Mouse (Mus musculus): ENCODE results near the gene Retsat. TPM values are rescaled to one million over a fixed set of nuclear protein-coding genes. Genes with fewer than 3 reads are reported as not detected.

Gene Retsat
- polyA plus RNA-seq, 1 experiment from 2014 or later = 20.1 TPM

GRCm38 (mm10) chr6:72615151-72615550 lies 16.9 kb downstream of the Retsat start:
- peak overlapping the region; percentile 76 for H3K4me3 ChIP-seq (ENCODE audit: low read length)
- H3K4me2 ChIP-seq (ENCODE audit: low read depth, low read length) = peak overlapping the region; percentile 83
- no peak overlapping the region for H3K27ac ChIP-seq (ENCODE audit: low read length)
- ATAC-seq (ENCODE audit: low read depth) = no peak
- 47% methylated on average over 2 of the region's 2 CpGs for WGBS
- no peaks in the 10 kb centered on the region for H3K27me3 ChIP-seq (ENCODE audit: control insufficient read depth, insufficient read depth, low read depth, low read length)
- H3K9ac ChIP-seq (ENCODE audit: low read length) = peak overlapping the region; percentile 71
- H3K36me3 ChIP-seq (ENCODE audit: control insufficient read depth, insufficient read depth, low read length) = peaks cover 18% of the 10 kb centered on the region
- H3K9me3 ChIP-seq (ENCODE audit: control insufficient read depth, low read length) = no peaks in the 10 kb centered on the region
- H3K4me1 ChIP-seq (replicated peaks; ENCODE audit: control insufficient read depth, insufficient read depth, low read length) = peaks cover 31% of the 10 kb centered on the region

- ATAC-seq (ENCODE audit: low read depth) = no peak
- H3K9me3 ChIP-seq (ENCODE audit: control insufficient read depth, low read length) = no peaks in the 10 kb centered on the region
- WGBS = 20% methylated on average over 25 of the region's 25 CpGs
- H3K4me1 ChIP-seq (replicated peaks; ENCODE audit: control insufficient read depth, insufficient read depth, low read length) = peaks cover 31% of the 10 kb centered on the region
- H3K4me3 ChIP-seq (ENCODE audit: low read length) = peak overlapping the region; percentile 76
- peaks cover 15% of the 10 kb centered on the region for H3K36me3 ChIP-seq (ENCODE audit: control insufficient read depth, insufficient read depth, low read length)
- H3K4me2 ChIP-seq (ENCODE audit: low read depth, low read length) = peak overlapping the region; percentile 83
- H3K27ac ChIP-seq (ENCODE audit: low read length) = no peak overlapping the region
- no peaks in the 10 kb centered on the region for H3K27me3 ChIP-seq (ENCODE audit: control insufficient read depth, insufficient read depth, low read depth, low read length)
- H3K9ac ChIP-seq (ENCODE audit: low read length) = peak overlapping the region; percentile 71
Measured at GRCm38 (mm10) chr6:72615561-72616375, 17.5 kb downstream of the Retsat start.

DNA sequence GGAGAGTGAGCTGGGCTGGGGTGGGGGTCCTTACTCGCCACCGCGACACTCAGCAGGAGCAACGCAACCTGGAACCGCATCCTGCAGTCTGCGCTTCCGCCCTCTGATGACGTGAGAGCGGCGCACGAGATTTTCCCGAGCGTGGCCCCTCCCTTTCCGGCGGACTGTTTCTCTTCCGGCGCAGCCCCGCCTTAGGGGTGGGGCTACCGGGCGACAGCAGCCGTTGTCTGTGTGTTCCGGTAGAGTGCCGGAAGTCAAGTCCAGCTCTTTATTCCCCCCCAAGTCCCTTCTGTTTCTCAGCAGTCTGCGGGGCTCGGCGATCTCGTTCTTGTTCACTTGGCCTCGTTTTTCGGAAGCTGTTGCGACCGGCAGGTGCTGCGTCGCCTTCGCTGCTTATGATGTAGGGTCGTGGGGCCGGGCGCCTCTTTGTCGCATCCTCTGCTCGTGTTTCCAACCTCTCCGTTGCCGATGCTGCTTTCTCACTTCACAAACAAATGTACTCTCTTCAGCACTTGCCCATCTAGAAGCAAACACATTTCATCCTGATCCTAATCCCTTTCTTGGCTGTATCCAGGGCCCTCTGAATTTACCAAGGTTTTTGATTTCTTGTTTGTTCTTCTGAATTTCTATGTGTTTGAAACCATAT lies 18.5 kb downstream of the Retsat start, which contains the start of gene Tgoln1:
Gene Tgoln1, minus strand, starts transcription at position 358 of the 646 bp plus-strand sequence.
- Histone ChIP-seq H3K4me3 (ENCODE audit: low read length) (peak within 1 kb of the TSS; percentile 76), H3K4me1 (replicated peaks; ENCODE audit: control insufficient read depth, insufficient read depth, low read length) (peaks cover 31% of the 10 kb centered on the region), H3K9ac (ENCODE audit: low read length) (peak within 1 kb of the TSS; percentile 85), H3K27ac (ENCODE audit: low read length) (peak within 1 kb of the TSS; percentile 94), H3K27me3 (ENCODE audit: control insufficient read depth, insufficient read depth, low read depth, low read length) (no peaks in the 10 kb centered on the region), H3K9me3 (ENCODE audit: control insufficient read depth, low read length) (no peaks in the 10 kb centered on the region), H3K36me3 (ENCODE audit: control insufficient read depth, insufficient read depth, low read length) (peaks cover 5% of the 10 kb centered on the region; the same call in 1 of the 2 replicates), H3K4me2 (ENCODE audit: low read depth, low read length) (peak within 1 kb of the TSS; percentile 83)
- peak; percentile 95 for ATAC-seq (ENCODE audit: low read depth)
- under 1% methylated on average over 38 of the region's 41 CpGs for WGBS

DNA sequence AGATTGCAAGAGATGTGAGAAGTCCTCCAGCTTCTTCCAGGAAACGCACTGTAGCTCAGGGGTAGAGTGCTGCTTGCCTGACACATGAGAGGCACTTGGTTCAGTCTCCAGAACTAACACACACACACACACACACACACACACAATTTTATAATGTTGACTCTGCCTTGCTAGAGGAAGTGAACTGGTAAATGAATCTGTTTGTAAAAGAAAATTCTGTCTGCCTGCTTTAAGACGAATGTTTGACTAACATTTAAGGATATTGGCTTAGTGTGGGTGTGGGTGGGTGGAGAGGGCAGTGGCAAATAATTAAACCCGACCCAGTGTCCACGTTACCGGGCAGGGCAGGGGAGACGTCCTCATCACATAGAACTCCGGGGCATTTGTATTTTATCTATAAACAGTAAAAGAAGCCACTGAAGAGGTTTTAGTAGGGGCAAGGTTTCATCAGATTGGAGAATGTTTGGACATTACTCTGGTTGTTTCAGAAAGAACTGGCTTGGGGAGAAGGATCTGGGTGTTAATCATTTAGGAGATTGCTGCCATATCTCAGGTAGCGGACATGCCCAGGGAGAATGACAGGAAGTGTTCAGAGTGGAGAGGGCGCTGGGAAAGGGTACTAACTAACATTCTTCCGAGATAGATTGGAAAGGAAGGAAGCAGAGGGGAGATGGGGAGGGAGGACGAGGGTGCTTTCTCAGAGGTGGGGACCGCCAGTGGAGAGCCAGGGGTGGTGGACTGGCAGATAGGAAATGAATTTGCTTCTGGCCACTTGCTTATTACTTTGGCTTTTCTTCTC lies 21.7 kb downstream of the Retsat start:
- Histone ChIP-seq H3K9ac (ENCODE audit: low read length) (no peak overlapping the region; the same call in 1 of the 2 replicates), H3K27me3 (ENCODE audit: control insufficient read depth, insufficient read depth, low read depth, low read length) (no peaks in the 10 kb centered on the region), H3K36me3 (ENCODE audit: control insufficient read depth, insufficient read depth, low read length) (no peaks in the 10 kb centered on the region), H3K9me3 (ENCODE audit: control insufficient read depth, low read length) (no peaks in the 10 kb centered on the region), H3K4me2 (ENCODE audit: low read depth, low read length) (peak overlapping the region; percentile 27), H3K4me3 (ENCODE audit: low read length) (no peak overlapping the region), H3K27ac (ENCODE audit: low read length) (peak overlapping the region; percentile 85), H3K4me1 (replicated peaks; ENCODE audit: control insufficient read depth, insufficient read depth, low read length) (peaks cover 24% of the 10 kb centered on the region)
- WGBS = 23% methylated on average over 12 of the region's 12 CpGs
- peak; percentile 65 for ATAC-seq (ENCODE audit: low read depth)

- Histone ChIP-seq H3K4me3 (ENCODE audit: low read length) (no peak overlapping the region), H3K9me3 (ENCODE audit: control insufficient read depth, low read length) (no peaks in the 10 kb centered on the region), H3K27ac (ENCODE audit: low read length) (peak overlapping the region; percentile 39; the same call in 1 of the 2 replicates), H3K27me3 (ENCODE audit: control insufficient read depth, insufficient read depth, low read depth, low read length) (no peaks in the 10 kb centered on the region), H3K9ac (ENCODE audit: low read length) (no peak overlapping the region), H3K36me3 (ENCODE audit: control insufficient read depth, insufficient read depth, low read length) (no peaks in the 10 kb centered on the region), H3K4me2 (ENCODE audit: low read depth, low read length) (no peak overlapping the region), H3K4me1 (replicated peaks; ENCODE audit: control insufficient read depth, insufficient read depth, low read length) (peaks cover 14% of the 10 kb centered on the region)
- WGBS = 62% methylated on average over 5 of the region's 5 CpGs
- ATAC-seq (ENCODE audit: low read depth) = no peak
Measured at GRCm38 (mm10) chr6:72620920-72621319, 22.6 kb downstream of the Retsat start.

DNA sequence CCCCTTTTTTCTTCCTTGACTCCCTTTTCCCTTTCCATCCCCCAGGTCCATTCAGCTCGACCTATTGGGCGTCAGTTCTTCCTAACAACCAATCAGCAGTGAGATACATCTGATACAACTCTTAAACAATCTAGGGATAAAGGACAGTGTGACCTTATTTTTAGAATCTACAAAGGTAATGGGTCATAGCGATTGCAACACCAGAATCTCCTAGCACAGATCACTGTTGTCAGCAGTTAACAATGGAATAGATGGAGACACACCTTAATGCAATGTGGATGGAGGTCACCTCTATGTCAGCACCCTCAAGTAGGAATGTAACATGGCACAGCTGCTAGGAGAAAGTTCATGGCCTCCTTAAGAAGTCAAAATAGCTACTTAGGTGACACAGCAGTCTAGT lies 24.6 kb downstream of the Retsat start:
- H3K27me3 ChIP-seq (ENCODE audit: control insufficient read depth, insufficient read depth, low read depth, low read length) = no peaks in the 10 kb centered on the region
- H3K4me1 ChIP-seq (replicated peaks; ENCODE audit: control insufficient read depth, insufficient read depth, low read length) = peaks cover 6% of the 10 kb centered on the region; the same call in 1 of the 2 replicates
- no peak for ATAC-seq (ENCODE audit: low read depth)
- H3K9ac ChIP-seq (ENCODE audit: low read length) = no peak overlapping the region
- H3K27ac ChIP-seq (ENCODE audit: low read length) = no peak overlapping the region
- H3K36me3 ChIP-seq (ENCODE audit: control insufficient read depth, insufficient read depth, low read length) = peaks cover 12% of the 10 kb centered on the region
- no peak overlapping the region for H3K4me3 ChIP-seq (ENCODE audit: low read length)
- no peak overlapping the region for H3K4me2 ChIP-seq (ENCODE audit: low read depth, low read length)
- 52% methylated on average over 3 of the region's 3 CpGs for WGBS
- no peaks in the 10 kb centered on the region for H3K9me3 ChIP-seq (ENCODE audit: control insufficient read depth, low read length)

DNA sequence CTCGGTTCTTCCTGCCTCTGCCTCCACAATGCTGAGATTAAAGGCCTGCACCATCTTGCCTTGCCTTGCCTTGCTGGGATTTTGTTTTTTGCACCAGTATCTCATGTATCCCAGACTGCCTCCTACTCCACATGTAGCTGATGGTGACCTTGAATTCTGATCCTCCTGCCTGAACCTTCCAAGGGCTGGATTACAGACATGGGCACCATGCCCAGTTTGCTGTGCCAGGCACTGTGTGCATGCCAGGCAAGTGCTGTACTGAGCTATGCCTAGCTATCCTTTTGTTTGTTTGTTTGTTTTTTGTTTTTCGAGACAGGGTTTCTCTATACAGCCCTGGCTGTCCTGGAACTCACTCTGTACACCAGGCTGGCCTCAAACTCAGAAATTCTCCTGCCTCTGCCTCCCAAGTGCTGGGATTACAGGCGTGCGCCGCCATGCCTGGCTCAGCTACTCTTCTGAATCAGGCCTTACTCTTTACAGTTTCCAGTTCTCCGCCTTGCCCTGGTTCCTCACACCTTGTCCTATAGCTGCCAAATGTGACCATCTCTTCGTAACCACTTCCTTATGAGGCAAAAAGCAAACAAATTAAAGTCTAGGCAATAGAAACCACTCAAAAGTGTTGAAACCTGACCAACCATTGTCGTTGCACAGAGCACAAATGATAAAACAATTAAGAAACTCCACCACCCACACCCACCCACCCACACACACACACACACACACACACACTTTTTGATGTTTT lies 25.6 kb downstream of the Retsat start:
- no peak for ATAC-seq (ENCODE audit: low read depth)
- Histone ChIP-seq H3K4me3 (ENCODE audit: low read length) (no peak overlapping the region), H3K27ac (ENCODE audit: low read length) (no peak overlapping the region), H3K4me1 (replicated peaks; ENCODE audit: control insufficient read depth, insufficient read depth, low read length) (peaks cover 6% of the 10 kb centered on the region; the same call in 1 of the 2 replicates), H3K27me3 (ENCODE audit: control insufficient read depth, insufficient read depth, low read depth, low read length) (no peaks in the 10 kb centered on the region), H3K9me3 (ENCODE audit: control insufficient read depth, low read length) (no peaks in the 10 kb centered on the region), H3K9ac (ENCODE audit: low read length) (no peak overlapping the region), H3K36me3 (ENCODE audit: control insufficient read depth, insufficient read depth, low read length) (peaks cover 18% of the 10 kb centered on the region), H3K4me2 (ENCODE audit: low read depth, low read length) (no peak overlapping the region)
- 83% methylated on average over 8 of the region's 8 CpGs for WGBS

DNA sequence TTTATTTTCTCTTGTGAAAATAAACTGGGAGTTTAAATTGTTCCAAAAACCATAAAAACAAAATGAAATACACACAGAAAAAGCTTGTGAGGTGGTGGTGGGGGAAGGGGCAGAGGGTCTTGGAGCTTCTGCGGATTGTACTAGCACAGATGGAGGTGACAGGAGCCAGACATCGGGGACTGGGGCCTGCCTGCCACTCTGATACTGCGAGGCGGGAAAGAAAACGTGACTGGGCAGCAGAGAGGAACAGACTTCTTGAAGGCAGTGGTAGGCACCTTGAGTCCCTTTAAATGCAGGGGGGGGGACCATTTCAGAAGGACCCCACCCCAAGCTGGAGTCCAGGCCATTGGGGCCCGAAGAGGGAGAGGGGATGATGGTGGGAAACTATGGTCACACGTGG lies 28.1 kb downstream of the Retsat start:
- Histone ChIP-seq H3K9me3 (ENCODE audit: control insufficient read depth, low read length) (no peaks in the 10 kb centered on the region), H3K9ac (ENCODE audit: low read length) (no peak overlapping the region), H3K27me3 (ENCODE audit: control insufficient read depth, insufficient read depth, low read depth, low read length) (no peaks in the 10 kb centered on the region), H3K4me2 (ENCODE audit: low read depth, low read length) (no peak overlapping the region), H3K4me3 (ENCODE audit: low read length) (no peak overlapping the region), H3K4me1 (replicated peaks; ENCODE audit: control insufficient read depth, insufficient read depth, low read length) (peaks cover 2% of the 10 kb centered on the region; the same call in 1 of the 2 replicates), H3K27ac (ENCODE audit: low read length) (no peak overlapping the region), H3K36me3 (ENCODE audit: control insufficient read depth, insufficient read depth, low read length) (peaks cover 31% of the 10 kb centered on the region)
- WGBS = 85% methylated on average over 7 of the region's 7 CpGs
- ATAC-seq (ENCODE audit: low read depth) = no peak

All from lung, embryonic 16.5 days (tissue).